Mouse (Mus musculus): Measurements from ENCODE around the gene Cstad. TPM values are rescaled to one million over a fixed set of nuclear protein-coding genes. Genes with fewer than 3 reads are reported as not detected.
A peak's percentile ranks its signal among the peaks of the same experiment; 100 is the strongest.

Cstad gene
- total and polyA plus RNA-seq, 2 experiments: 0.46 TPM; not detected in 1

GRCm38 (mm10) chr2:30658480-30658843 is 63.6 kb downstream of the Cstad start:
- under 1% methylated on average over 44 of the region's 45 CpGs for WGBS
- Histone ChIP-seq H3K27ac (replicated peaks; ENCODE audit: insufficient read depth, low read depth, low read length) (peak overlapping the region; percentile 87), H3K36me3 (ENCODE audit: control insufficient read depth, insufficient read depth, low read length) (no peaks in the 10 kb centered on the region), H3K79me2 (ENCODE audit: control insufficient read depth, insufficient read depth, low read length) (no peaks in the 10 kb centered on the region), H3K4me3 (ENCODE audit: insufficient read depth, low read depth, low read length) (peak overlapping the region; percentile 87), H3K27me3 (ENCODE audit: control insufficient read depth, insufficient read depth, low read length) (no peaks in the 10 kb centered on the region), H3K9ac (ENCODE audit: low read depth, low read length) (peak overlapping the region; percentile 92), H3K4me1 (ENCODE audit: control insufficient read depth, insufficient read depth, low read length) (peaks cover 8% of the 10 kb centered on the region)
- DNase-seq (ENCODE audit: extremely low read depth, low read depth, low spot score): peak; percentile 76
- TF ChIP-seq CTCF (IDR thresholded peaks at IDR 0.05; ENCODE audit: low read depth, low read length) (no peak), POLR2A (IDR thresholded peaks at IDR 0.05; ENCODE audit: extremely low read depth, insufficient read depth, low read length) (0 out of 2 replicates have a peak, but pooled peaks have one; percentile 56)

Other genes with a start within 250 kb of the Cstad start
- 23.3 and 23.5 TPM in 2 replicates for gene Sh3glb2, start 235.7 kb upstream of the Cstad start, total RNA-seq (2014; rRNA removed)
- gene Sh3glb2, start 235.7 kb upstream of the Cstad start, polyA plus RNA-seq (2012; rRNA removed): 50.0 and 62.0 TPM in 2 replicates
- gene Miga2, start 230.8 kb upstream of the Cstad start, total RNA-seq (2014; rRNA removed): 30.7 and 37.2 TPM in 2 replicates
- 46.5 and 52.2 TPM in 2 replicates for gene Miga2, start 230.8 kb upstream of the Cstad start, polyA plus RNA-seq (2012; rRNA removed)
- 8.9 and 11.2 TPM in 2 replicates for gene Dolpp1, start 202.8 kb upstream of the Cstad start, total RNA-seq (2014; rRNA removed)
- 44.8 and 47.3 TPM in 2 replicates for gene Dolpp1, start 202.8 kb upstream of the Cstad start, polyA plus RNA-seq (2012; rRNA removed)
- 9.2 and 24.3 TPM in 2 replicates for gene Crat, start 179.2 kb upstream of the Cstad start, total RNA-seq (2014; rRNA removed)
- gene Crat, start 179.2 kb upstream of the Cstad start, polyA plus RNA-seq (2012; rRNA removed): 65.2 and 92.6 TPM in 2 replicates
- 18.3 and 25.1 TPM in 2 replicates for gene Ptpa, start 179.0 kb upstream of the Cstad start, total RNA-seq (2014; rRNA removed)
- 48.9 and 54.3 TPM in 2 replicates for gene Ptpa, start 179.0 kb upstream of the Cstad start, polyA plus RNA-seq (2012; rRNA removed)
- 0.54 and 0.55 TPM in 2 replicates for gene Ier5l, start 120.8 kb upstream of the Cstad start, total RNA-seq (2014; rRNA removed)
- 1.1 TPM in 2 replicates for gene Ier5l, start 120.8 kb upstream of the Cstad start, polyA plus RNA-seq (2012; rRNA removed)
- not detected in 2 replicates for gene 1700001O22Rik, start 208.6 kb downstream of the Cstad start, total RNA-seq (2014; rRNA removed)
- 0.11 TPM in 1 of 2 replicates, not detected in the other for gene 1700001O22Rik, start 208.6 kb downstream of the Cstad start, polyA plus RNA-seq (2012; rRNA removed)
- gene Ntmt1, start 212.8 kb downstream of the Cstad start, total RNA-seq (2014; rRNA removed): 8.3 and 8.8 TPM in 2 replicates
- 11.9 and 15.9 TPM in 2 replicates for gene Ntmt1, start 212.8 kb downstream of the Cstad start, polyA plus RNA-seq (2012; rRNA removed)
- gene Asb6, start 235.3 kb downstream of the Cstad start, total RNA-seq (2014; rRNA removed): 4.6 and 5.6 TPM in 2 replicates
- gene Asb6, start 235.3 kb downstream of the Cstad start, polyA plus RNA-seq (2012; rRNA removed): 15.4 and 17.4 TPM in 2 replicates
- not detected in 2 replicates for gene Prrx2, start 239.9 kb downstream of the Cstad start, total RNA-seq (2014; rRNA removed)
- gene Prrx2, start 239.9 kb downstream of the Cstad start, polyA plus RNA-seq (2012; rRNA removed): 0.32 TPM in 1 of 2 replicates, not detected in the other